Mouse (Mus musculus): ENCODE results near the gene Dmpk.

DNA sequence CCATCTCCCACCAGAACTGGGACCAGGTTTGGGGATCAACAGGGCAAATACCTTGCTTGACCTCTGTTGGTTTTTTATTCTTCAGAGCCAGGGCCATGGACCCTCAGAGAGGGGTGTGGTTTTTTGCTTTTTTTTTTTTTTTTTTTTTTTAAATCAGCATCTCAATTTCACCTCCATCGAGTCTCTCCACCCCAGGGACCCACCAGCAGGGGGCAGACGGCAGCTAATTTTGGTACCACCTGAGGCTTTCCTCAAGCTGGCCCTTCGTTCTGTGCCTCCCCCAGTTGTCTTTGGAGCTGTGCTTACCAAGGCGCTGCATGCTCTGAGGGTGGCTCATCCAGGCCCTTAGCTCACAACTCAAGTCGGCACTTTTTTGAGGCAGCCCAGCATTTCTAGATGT is 53.7 kb downstream of the Dmpk start:
- TF ChIP-seq CTCF (IDR thresholded peaks at IDR 0.05; ENCODE audit: low read depth) (peak; percentile 69), EP300 (optimal IDR thresholded peaks at IDR 0.05) (no peak)

Data from stomach, postnatal 0 days (tissue).